Mouse (Mus musculus) bone marrow, adult 2 months (tissue): ENCODE data around the gene Psd.

ENCODE experiments used
- CTCF ChIP-seq: fragments of 200-500 bp; IDR thresholded peaks from 2 replicates; pipeline ENCODE4 v1.5.1; 2011; ENCODE audit warnings: low read length, control low read depth; ENCODE audit not compliant: control insufficient read depth, insufficient read depth
- POLR2A ChIP-seq: fragments of 200-500 bp; IDR thresholded peaks from 2 replicates; pipeline ENCODE4 v1.6.1; 2011; ENCODE audit warnings: low read depth, mild to moderate bottlenecking, control low read depth, low read length, borderline replicate concordance; ENCODE audit not compliant: control insufficient read depth

- no peak for TF ChIP-seq POLR2A
- no peak for TF ChIP-seq CTCF
Measured at GRCm38 (mm10) chr19:46326756-46327305, at the start of gene Psd.
